Mouse (Mus musculus): ENCODE data around the gene Me3.

DNA sequence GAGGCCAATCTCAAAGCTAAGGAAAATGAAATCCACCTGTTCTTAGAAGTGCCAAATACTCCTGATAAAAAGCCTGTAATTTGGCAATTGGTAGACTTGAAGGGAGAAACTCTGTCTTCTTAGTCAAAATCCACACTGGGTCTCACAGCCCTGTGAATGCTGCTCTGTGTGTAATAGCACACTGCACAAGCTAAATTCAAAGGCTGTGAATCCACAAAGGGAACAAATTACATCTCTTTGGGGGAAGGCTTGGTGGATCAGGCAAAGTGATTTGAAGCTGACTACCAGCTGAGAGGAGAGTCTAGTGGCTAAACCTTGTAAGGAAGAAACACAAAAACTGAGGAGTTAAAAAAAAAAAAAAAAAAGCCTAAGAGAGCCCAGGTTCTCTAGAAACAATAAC, 4.8 kb upstream of the Me3 start:
- TF ChIP-seq POLR2A (IDR thresholded peaks at IDR 0.05; ENCODE audit: low read depth, low read length), result no peak
- no peak for TF ChIP-seq CTCF (IDR thresholded peaks at IDR 0.05; ENCODE audit: extremely low read depth, insufficient read depth, insufficient read length, insufficient replicate concordance)
